In the genomic region with DNA sequence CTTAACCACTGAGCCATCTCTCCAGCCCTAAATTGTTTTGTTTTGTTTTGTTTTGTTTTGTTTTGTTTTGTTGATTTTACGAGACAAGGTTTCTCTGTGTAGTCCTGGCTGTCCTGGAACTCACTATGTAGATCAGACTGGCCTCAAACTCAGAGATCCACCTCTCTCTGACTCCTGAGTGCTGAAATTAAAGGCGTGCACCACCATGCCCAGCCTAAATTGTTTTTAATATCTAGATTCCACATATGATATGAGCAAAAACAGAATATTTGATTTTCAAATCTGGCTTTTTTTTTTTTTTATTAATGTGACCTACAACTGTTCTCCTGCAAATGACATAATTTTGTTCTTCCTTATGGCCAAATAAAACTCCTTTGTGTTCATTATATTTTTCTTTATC, we compare ENCODE assay signal across 32 mouse cellular contexts.
"Had no signal": no experiment of that assay in that cellular context is flagged by ENCODE, and none has a peak within 500 bp of the region (broad histone marks: within the 10 kb centered on the region; RNA-seq: fewer than 3 reads in every experiment).

No protein-coding gene starts in this region.

- DNase-seq: left cerebral cortex, postnatal 4 days; liver; liver, embryonic 13.5 days; liver, postnatal 0 days; lung, adult 18-20 months; lung, adult 2 months; lung, embryonic 14.5 days; lung, postnatal 10 days; lung, postnatal 14 days; lung, postnatal 36 days; lung, postnatal 4 days; midbrain, embryonic 14.5 days had no signal

- H3K27me3 ChIP-seq: limb, embryonic 13.5 days; limb, embryonic 15.5 days; liver, embryonic 13.5 days; liver, embryonic 15.5 days; lung, embryonic 15.5 days; megakaryocyte, embryonic 14.5 days; midbrain, embryonic 12.5 days; midbrain, embryonic 13.5 days; midbrain, embryonic 15.5 days; neural tube, embryonic 12.5 days had no signal

- H3K27ac ChIP-seq: limb, embryonic 10.5 days; limb, embryonic 12.5 days; limb, embryonic 13.5 days; limb, embryonic 15.5 days; liver, embryonic 12.5 days; liver, embryonic 13.5 days; liver, embryonic 14.5 days; liver, embryonic 15.5 days; lung, embryonic 15.5 days; macrophage; midbrain, embryonic 10.5 days; midbrain, embryonic 12.5 days; midbrain, embryonic 13.5 days; midbrain, embryonic 15.5 days; neural tube, embryonic 12.5 days had no signal

- H3K4me3 ChIP-seq: limb, embryonic 10.5 days; limb, embryonic 12.5 days; limb, embryonic 13.5 days; limb, embryonic 15.5 days; liver, embryonic 12.5 days; liver, embryonic 13.5 days; liver, embryonic 15.5 days; lung, embryonic 15.5 days; megakaryocyte, embryonic 14.5 days; midbrain, embryonic 10.5 days; midbrain, embryonic 12.5 days; midbrain, embryonic 13.5 days; midbrain, embryonic 15.5 days; myocyte; neural tube, embryonic 12.5 days had no signal

- H3K36me3 ChIP-seq: limb, embryonic 10.5 days; limb, embryonic 12.5 days; limb, embryonic 13.5 days; limb, embryonic 15.5 days; liver, embryonic 12.5 days; liver, embryonic 13.5 days; liver, embryonic 15.5 days; lung, embryonic 15.5 days; midbrain, embryonic 10.5 days; midbrain, embryonic 12.5 days; midbrain, embryonic 13.5 days; midbrain, embryonic 15.5 days; neural tube, embryonic 12.5 days had no signal

- H3K4me2 ChIP-seq: limb, embryonic 12.5 days; limb, embryonic 13.5 days; limb, embryonic 15.5 days; liver, embryonic 11.5 days; liver, embryonic 12.5 days; liver, embryonic 13.5 days; liver, embryonic 15.5 days; lung, embryonic 14.5 days; lung, embryonic 15.5 days; midbrain, embryonic 11.5 days; midbrain, embryonic 12.5 days; midbrain, embryonic 13.5 days; midbrain, embryonic 15.5 days; neural tube, embryonic 12.5 days had no signal

- H3K9me3 ChIP-seq: limb, embryonic 10.5 days; limb, embryonic 12.5 days; limb, embryonic 13.5 days; limb, embryonic 15.5 days; liver, embryonic 12.5 days; liver, embryonic 13.5 days; liver, embryonic 15.5 days; lung, embryonic 15.5 days; megakaryocyte, embryonic 14.5 days; midbrain, embryonic 10.5 days; midbrain, embryonic 12.5 days; midbrain, embryonic 13.5 days; midbrain, embryonic 15.5 days; neural tube, embryonic 12.5 days had no signal

- H3K4me1 ChIP-seq: limb, embryonic 13.5 days; limb, embryonic 15.5 days; midbrain, embryonic 12.5 days; neural tube, embryonic 12.5 days had no signal

- ATAC-seq: liver, embryonic 12.5 days; liver, postnatal 0 days; lung, postnatal 0 days; midbrain, embryonic 13.5 days; midbrain, embryonic 15.5 days; midbrain, embryonic 16.5 days had no signal

- H3K9ac ChIP-seq: limb, embryonic 12.5 days; limb, embryonic 13.5 days; limb, embryonic 15.5 days; liver, embryonic 12.5 days; liver, embryonic 13.5 days; liver, embryonic 14.5 days; liver, embryonic 15.5 days; liver, postnatal 0 days; lung, embryonic 14.5 days; lung, embryonic 15.5 days; midbrain, embryonic 12.5 days; midbrain, embryonic 13.5 days; midbrain, embryonic 15.5 days; neural tube, embryonic 12.5 days had no signal
